Mouse (Mus musculus) E14TG2a.4 (cell line): ENCODE measurements around the gene Irf7.

Experiments
- H3K27me3 ChIP-seq: 2 replicates; pipeline ENCODE4 v1.6.1; 2014; ENCODE audit warnings: low read length, control low read depth; ENCODE audit not compliant: insufficient read depth
- H3K36me3 ChIP-seq: 2 replicates; pipeline ENCODE4 v1.6.1; 2014; ENCODE audit warnings: low read length, control low read depth; ENCODE audit not compliant: insufficient read depth
- H3K4me1 ChIP-seq: replicated peaks from 2 replicates; pipeline ENCODE4 v1.6.1; 2014; ENCODE audit warnings: low read depth, low read length, control low read depth
- H3K4me3 ChIP-seq: replicated peaks from 2 replicates; pipeline ENCODE4 v1.5.1; 2014; ENCODE audit warnings: mild to moderate bottlenecking, low read length
- H3K9me3 ChIP-seq: 2 replicates; pipeline ENCODE4 v1.6.1; 2014; ENCODE audit warnings: low read length, control low read depth
- CTCF ChIP-seq: conservative IDR thresholded peaks from 2 replicates; pipeline ENCODE4 v1.5.1; 2014; ENCODE audit warnings: low read length
- NANOG ChIP-seq: IDR thresholded peaks from 2 replicates; pipeline ENCODE4 v1.6.1; 2014; ENCODE audit warnings: borderline replicate concordance, low read length, mixed read lengths
- POU5F1 ChIP-seq: IDR thresholded peaks from 2 replicates; pipeline ENCODE4 v1.6.1; 2014; ENCODE audit warnings: low read length, borderline replicate concordance

Irf7 gene

GRCm38 (mm10) chr7:141219558-141220099 lies 46.7 kb downstream of the Irf7 start:
- H3K4me3 ChIP-seq, result peak overlapping the region; percentile 94
- peaks cover 74% of the 10 kb centered on the region for H3K4me1 ChIP-seq
- TF ChIP-seq NANOG, result no peak
- no peak for TF ChIP-seq CTCF
- no peak for TF ChIP-seq POU5F1
- H3K9me3 ChIP-seq, result no peaks in the 10 kb centered on the region
- no peaks in the 10 kb centered on the region for H3K27me3 ChIP-seq
- peaks cover 45% of the 10 kb centered on the region for H3K36me3 ChIP-seq

GRCm38 (mm10) chr7:141218557-141219133 lies 47.6 kb downstream of the Irf7 start:
- no peaks in the 10 kb centered on the region for H3K27me3 ChIP-seq
- H3K4me1 ChIP-seq, result peaks cover 84% of the 10 kb centered on the region
- no peaks in the 10 kb centered on the region for H3K9me3 ChIP-seq
- TF ChIP-seq CTCF, result no peak
- TF ChIP-seq POU5F1, result no peak
- no peak for TF ChIP-seq NANOG
- peaks cover 45% of the 10 kb centered on the region for H3K36me3 ChIP-seq
- peak overlapping the region; percentile 92 for H3K4me3 ChIP-seq

GRCm38 (mm10) chr7:141218141-141218540 lies 48.1 kb downstream of the Irf7 start:
- H3K36me3 ChIP-seq, result peaks cover 45% of the 10 kb centered on the region
- no peaks in the 10 kb centered on the region for H3K27me3 ChIP-seq
- peaks cover 87% of the 10 kb centered on the region for H3K4me1 ChIP-seq
- peak overlapping the region; percentile 92 for H3K4me3 ChIP-seq
- no peak for TF ChIP-seq POU5F1
- no peaks in the 10 kb centered on the region for H3K9me3 ChIP-seq

GRCm38 (mm10) chr7:141217343-141218013 lies 48.8 kb downstream of the Irf7 start:
- Histone ChIP-seq H3K9me3 (no peaks in the 10 kb centered on the region), H3K27me3 (no peaks in the 10 kb centered on the region), H3K4me3 (peak overlapping the region; percentile 92), H3K4me1 (peaks cover 87% of the 10 kb centered on the region), H3K36me3 (peaks cover 45% of the 10 kb centered on the region)
- TF ChIP-seq POU5F1, result no peak

GRCm38 (mm10) chr7:141216894-141217293 lies 49.4 kb downstream of the Irf7 start:
- no peaks in the 10 kb centered on the region for H3K9me3 ChIP-seq
- H3K27me3 ChIP-seq, result no peaks in the 10 kb centered on the region
- H3K36me3 ChIP-seq, result peaks cover 45% of the 10 kb centered on the region
- TF ChIP-seq CTCF, result no peak
- TF ChIP-seq POU5F1, result no peak
- no peak for TF ChIP-seq NANOG
- peaks cover 87% of the 10 kb centered on the region for H3K4me1 ChIP-seq
- H3K4me3 ChIP-seq, result peak overlapping the region; percentile 92

GRCm38 (mm10) chr7:141215880-141216733 lies 50.2 kb downstream of the Irf7 start:
- no peaks in the 10 kb centered on the region for H3K9me3 ChIP-seq
- H3K4me1 ChIP-seq, result peaks cover 84% of the 10 kb centered on the region
- H3K36me3 ChIP-seq, result peaks cover 49% of the 10 kb centered on the region
- H3K4me3 ChIP-seq, result peak overlapping the region; percentile 92
- H3K27me3 ChIP-seq, result no peaks in the 10 kb centered on the region
- TF ChIP-seq NANOG, result no peak
- no peak for TF ChIP-seq POU5F1
- no peak for TF ChIP-seq CTCF

- no peak for TF ChIP-seq CTCF
- no peak for TF ChIP-seq POU5F1
- no peak for TF ChIP-seq NANOG
- Histone ChIP-seq H3K36me3 (peaks cover 49% of the 10 kb centered on the region), H3K27me3 (no peaks in the 10 kb centered on the region), H3K4me1 (peaks cover 83% of the 10 kb centered on the region), H3K4me3 (peak within 1 kb of the TSS; percentile 92), H3K9me3 (no peaks in the 10 kb centered on the region)
These were observed 51.0 kb downstream of the Irf7 start, which contains the start of gene Rassf7 for GRCm38 (mm10) chr7:141215101-141215879. TSS of gene Rassf7 (plus strand) at chr7:141215860.

- H3K4me1 ChIP-seq, result peaks cover 77% of the 10 kb centered on the region
- H3K4me3 ChIP-seq, result peak overlapping the region; percentile 92
- peaks cover 49% of the 10 kb centered on the region for H3K36me3 ChIP-seq
- TF ChIP-seq CTCF, result no peak
- no peak for TF ChIP-seq NANOG
- no peak for TF ChIP-seq POU5F1
- H3K9me3 ChIP-seq, result no peaks in the 10 kb centered on the region
- H3K27me3 ChIP-seq, result no peaks in the 10 kb centered on the region
These were observed 52.0 kb downstream of the Irf7 start for GRCm38 (mm10) chr7:141214310-141214709.
